Mouse (Mus musculus) stomach, postnatal 0 days (tissue): ENCODE measurements at regions not wholly inside any gene's neighbourhood (a gene's known extent, or its start where the extent isn't known, plus 50 kb on each side); places are given as distances from the start of the nearest gene placed in this dataset.
A peak's percentile ranks its signal among the peaks of the same experiment; 100 is the strongest.

Experiments used
- ATAC-seq: fragments of 200-750 bp; cut with Nextera tagmentation; 2 replicates; pipeline ENCODE4 v1.8.0; 2017; ENCODE audit not compliant: low FRiP score, low TSS enrichment
- DNase-seq: peaks from one replicate; pipeline ENCODE4 v3.0.0-alpha.2; 2016; ENCODE audit warnings: low spot score
- H3K27ac ChIP-seq: fragments of 300-500 bp; sonication (generic); replicated peaks from 2 replicates; pipeline ENCODE4 v1.5.1; 2014; ENCODE audit warnings: mild to moderate bottlenecking, control low read depth
- H3K27me3 ChIP-seq: fragments of 300-500 bp; sonication (generic); 2 replicates; pipeline ENCODE4 v1.6.1; 2014; ENCODE audit warnings: low read length; ENCODE audit not compliant: control insufficient read depth, insufficient read depth
- H3K36me3 ChIP-seq: fragments of 300-500 bp; sonication (generic); 2 replicates; pipeline ENCODE4 v1.6.1; 2014; ENCODE audit warnings: low read length, mixed read lengths; ENCODE audit not compliant: control insufficient read depth, insufficient read depth
- H3K4me1 ChIP-seq: fragments of 300-500 bp; sonication (generic); replicated peaks from 2 replicates; pipeline ENCODE4 v1.6.1; 2014; ENCODE audit warnings: antibody characterized with exemption; ENCODE audit not compliant: control insufficient read depth, insufficient read depth
- H3K4me2 ChIP-seq: fragments of 300-500 bp; sonication (generic); replicated peaks from 2 replicates; pipeline ENCODE4 v1.6.1; 2014; ENCODE audit warnings: low read depth, mild to moderate bottlenecking, control low read depth, moderate library complexity
- H3K4me3 ChIP-seq: fragments of 300-500 bp; sonication (generic); 2 replicates; pipeline ENCODE4 v1.5.1; 2014; ENCODE audit warnings: low read depth, low read length, control low read depth
- H3K9ac ChIP-seq: fragments of 300-500 bp; sonication (generic); 2 replicates; pipeline ENCODE4 v1.6.1; 2014; ENCODE audit warnings: mild to moderate bottlenecking, low read length, control low read depth, mixed read lengths
- H3K9me3 ChIP-seq: fragments of 300-500 bp; sonication (generic); 2 replicates; pipeline ENCODE4 v1.6.1; 2016; ENCODE audit warnings: low read length; ENCODE audit not compliant: control insufficient read depth
- CTCF ChIP-seq: IDR thresholded peaks from 2 replicates; pipeline ENCODE4 v1.5.1; 2016; ENCODE audit warnings: antibody characterized with exemption, low read depth, mild to moderate bottlenecking, moderate library complexity
- EP300 ChIP-seq: optimal IDR thresholded peaks from 2 replicates; pipeline ENCODE3; 2016; ENCODE audit warnings: antibody characterized with exemption
- WGBS: fragments of 180-500 bp; shearing (Covaris S2); extraction: QIAGEN DNeasy Blood & Tissue Kit; methylation state at CpG from one replicate; pipeline ENCODE4 v1.1.7; 2014; 5-methylcytosine and 5-hydroxymethylcytosine counted together

DNA sequence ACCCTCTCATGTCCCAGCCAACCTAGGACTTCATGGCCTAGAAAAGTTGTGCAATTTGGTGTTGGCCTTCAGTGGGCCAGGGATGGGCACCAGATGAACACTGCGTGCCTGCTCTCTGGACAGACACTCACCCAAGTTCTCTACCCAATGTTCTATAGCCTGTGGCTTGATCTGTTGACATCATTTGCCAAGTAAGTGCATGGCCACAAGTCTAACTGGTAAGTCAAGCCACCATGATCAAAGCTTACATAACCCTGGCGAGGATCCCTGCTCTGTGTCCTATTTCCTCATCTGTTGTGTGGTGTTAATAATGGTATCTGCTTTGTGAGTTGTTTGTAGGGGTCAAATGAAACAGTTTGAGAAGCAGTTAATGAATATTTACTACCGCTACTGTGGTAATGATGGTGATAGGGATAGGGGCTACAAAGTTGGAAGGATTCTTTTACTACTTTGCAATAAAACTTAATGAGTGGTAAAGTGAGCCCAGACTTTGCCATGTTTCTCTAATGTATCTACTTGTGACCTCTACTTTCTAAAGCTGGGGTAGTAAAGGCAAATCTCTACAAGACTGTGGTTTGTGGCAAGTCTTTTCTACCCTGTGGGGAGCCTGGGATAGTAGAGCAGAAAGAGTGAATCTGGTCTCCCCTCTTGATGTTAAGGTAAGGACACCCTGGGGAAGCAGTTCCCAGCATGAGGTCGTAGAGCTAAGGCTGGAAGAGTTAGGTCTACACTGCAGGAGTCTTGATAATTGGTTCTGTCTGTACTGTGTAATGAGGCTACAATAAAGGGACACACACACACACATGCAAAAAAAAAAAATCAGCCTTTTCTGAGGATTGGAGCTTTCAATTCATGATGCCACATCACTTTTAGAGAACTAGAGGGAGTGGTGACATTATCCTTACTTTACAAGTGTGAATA is 183.3 kb upstream of the Cpeb2 start:
- TF ChIP-seq EP300 (no peak), CTCF (no peak)
- no peaks in the 10 kb centered on the region for H3K9me3 ChIP-seq
- no peaks in the 10 kb centered on the region for H3K27me3 ChIP-seq
- ATAC-seq (no peak), DNase-seq (no peak)
- H3K4me1 ChIP-seq = no peaks in the 10 kb centered on the region
- WGBS = 78% methylated on average over 4 of the region's 4 CpGs
- H3K4me3 ChIP-seq = no peak overlapping the region
- no peak overlapping the region for H3K27ac ChIP-seq
- no peaks in the 10 kb centered on the region for H3K36me3 ChIP-seq
- H3K9ac ChIP-seq = no peak overlapping the region
- no peak overlapping the region for H3K4me2 ChIP-seq

- Histone ChIP-seq H3K9me3 (no peaks in the 10 kb centered on the region), H3K27me3 (no peaks in the 10 kb centered on the region), H3K36me3 (no peaks in the 10 kb centered on the region), H3K9ac (no peak overlapping the region), H3K27ac (no peak overlapping the region), H3K4me2 (no peak overlapping the region), H3K4me3 (no peak overlapping the region), H3K4me1 (no peaks in the 10 kb centered on the region)
- WGBS = 89% methylated on average over 7 of the region's 7 CpGs
- ATAC-seq (no peak), DNase-seq (no peak)
- TF ChIP-seq CTCF (no peak), EP300 (no peak)
Measured at GRCm38 (mm10) chr5:43050961-43051517, 181.9 kb upstream of the Cpeb2 start.

DNA sequence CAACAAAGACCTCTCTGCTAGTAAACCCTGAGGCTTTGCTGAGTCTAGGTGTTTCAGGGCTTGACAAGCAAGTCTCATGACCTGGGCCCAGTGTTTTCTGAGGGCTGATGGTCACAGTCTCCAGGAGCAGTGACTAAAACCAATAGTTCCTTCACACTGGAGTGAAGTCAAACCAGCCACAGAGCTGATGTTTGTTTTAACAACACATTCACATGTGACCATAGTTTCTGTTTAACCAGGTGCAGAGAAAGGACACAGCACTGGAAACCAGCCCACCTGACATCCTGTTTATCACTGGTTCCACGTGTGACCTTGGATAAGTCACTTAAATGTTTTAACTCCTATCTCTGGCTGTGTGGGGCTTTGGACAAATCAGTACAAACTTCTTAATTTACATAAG is 180.3 kb upstream of the Cpeb2 start:
- Histone ChIP-seq H3K27ac (no peak overlapping the region), H3K4me3 (no peak overlapping the region), H3K9me3 (no peaks in the 10 kb centered on the region), H3K4me1 (no peaks in the 10 kb centered on the region), H3K27me3 (no peaks in the 10 kb centered on the region), H3K9ac (no peak overlapping the region), H3K4me2 (no peak overlapping the region), H3K36me3 (no peaks in the 10 kb centered on the region)
- ATAC-seq (peak; percentile 83), DNase-seq (peak; percentile 32)
- TF ChIP-seq EP300 (no peak), CTCF (no peak)
- WGBS = 27% methylated on average over 1 of the region's 1 CpGs

DNA sequence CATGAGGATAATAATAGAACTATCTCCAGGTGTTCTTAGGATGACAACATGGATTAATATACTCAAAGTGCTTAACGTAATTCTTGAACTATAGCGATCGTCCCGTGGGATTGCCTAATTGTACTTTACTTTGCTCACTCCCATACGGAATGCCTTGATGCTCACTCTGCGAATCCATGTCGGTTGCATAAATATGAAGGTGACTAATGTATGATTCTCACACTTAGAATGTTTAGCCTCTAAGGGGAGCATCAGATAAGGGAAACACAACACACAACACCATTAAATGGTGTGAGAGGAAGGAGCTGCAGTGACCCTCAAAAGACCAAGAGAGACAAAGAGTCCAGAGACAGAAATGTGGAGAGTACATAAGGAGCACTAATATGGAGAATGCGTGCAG is 178.4 kb upstream of the Cpeb2 start:
- H3K9me3 ChIP-seq = no peaks in the 10 kb centered on the region
- DNase-seq = no peak
- ATAC-seq = no peak
- H3K36me3 ChIP-seq = no peaks in the 10 kb centered on the region
- TF ChIP-seq CTCF (no peak), EP300 (no peak)
- H3K27me3 ChIP-seq = no peaks in the 10 kb centered on the region
- no peaks in the 10 kb centered on the region for H3K4me1 ChIP-seq
- no peak overlapping the region for H3K4me2 ChIP-seq
- H3K4me3 ChIP-seq = no peak overlapping the region
- H3K9ac ChIP-seq = no peak overlapping the region
- 83% methylated on average over 8 of the region's 8 CpGs for WGBS
- no peak overlapping the region for H3K27ac ChIP-seq

DNA sequence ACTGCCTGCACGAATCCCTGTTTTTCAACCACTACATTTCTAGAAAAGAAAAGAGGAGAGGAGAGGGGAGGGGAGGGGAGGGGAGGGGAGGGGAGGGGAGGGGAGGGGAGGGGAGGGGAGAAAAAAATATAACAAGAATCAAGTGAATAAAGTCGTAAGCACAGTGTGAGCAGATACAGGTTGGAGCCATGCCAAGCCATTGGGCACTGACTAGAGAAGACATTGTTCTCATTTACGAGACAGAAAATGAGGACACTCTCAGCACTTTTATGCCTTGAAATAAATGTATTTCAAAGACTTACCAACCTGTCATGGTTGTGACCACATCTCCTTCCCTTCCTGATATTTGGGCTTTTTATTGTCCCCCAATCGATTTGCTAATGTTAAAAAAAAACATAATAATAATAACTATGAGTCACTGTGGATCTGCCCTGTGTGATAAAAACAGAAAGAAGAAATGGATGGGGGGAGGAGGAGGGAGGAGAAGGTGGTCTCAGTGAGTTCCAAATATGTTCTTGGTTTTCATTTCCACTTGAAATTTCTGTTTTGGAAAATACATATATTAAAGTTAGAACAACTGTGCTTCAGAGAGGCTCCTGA is 177.8 kb upstream of the Cpeb2 start:
- no peak for DNase-seq
- WGBS = 56% methylated on average over 4 of the region's 4 CpGs

DNA sequence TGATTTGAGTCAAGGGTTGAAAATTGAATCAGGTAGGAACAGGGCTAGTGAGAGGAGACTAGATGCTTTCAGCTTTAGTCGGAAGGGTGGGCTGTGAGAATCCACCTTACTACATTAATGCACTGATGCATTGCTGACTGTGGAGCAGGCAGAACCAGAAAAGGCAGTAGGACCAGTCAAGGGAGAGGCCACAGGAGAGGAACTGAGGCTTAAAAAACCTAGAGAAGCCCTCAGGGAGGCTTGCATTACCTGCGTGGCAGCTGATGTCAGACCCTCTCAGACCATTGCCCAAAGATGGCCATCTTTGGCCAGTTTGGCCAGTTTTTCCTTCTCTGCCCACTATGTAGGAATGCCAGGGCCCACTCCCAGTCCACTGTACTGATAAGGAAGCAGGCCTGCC is 176.5 kb upstream of the Cpeb2 start:
- no peak overlapping the region for H3K4me2 ChIP-seq
- no peak overlapping the region for H3K4me3 ChIP-seq
- no peaks in the 10 kb centered on the region for H3K27me3 ChIP-seq
- H3K27ac ChIP-seq = no peak overlapping the region
- ATAC-seq (no peak), DNase-seq (no peak)
- H3K36me3 ChIP-seq = no peaks in the 10 kb centered on the region
- TF ChIP-seq EP300 = peak; percentile 55
- no peak for TF ChIP-seq CTCF
- H3K4me1 ChIP-seq = no peaks in the 10 kb centered on the region
- WGBS = 72% methylated on average over 2 of the region's 2 CpGs
- no peaks in the 10 kb centered on the region for H3K9me3 ChIP-seq
- H3K9ac ChIP-seq = no peak overlapping the region

More for the DNA sequence above, 177.8 kb upstream of the Cpeb2 start:
- Histone ChIP-seq H3K9ac (no peak overlapping the region), H3K27me3 (no peaks in the 10 kb centered on the region), H3K4me3 (no peak overlapping the region), H3K9me3 (no peaks in the 10 kb centered on the region), H3K27ac (no peak overlapping the region), H3K4me2 (no peak overlapping the region), H3K4me1 (no peaks in the 10 kb centered on the region), H3K36me3 (no peaks in the 10 kb centered on the region)
- no peak for ATAC-seq
- TF ChIP-seq CTCF = no peak
- TF ChIP-seq EP300 = no peak
